Mouse (Mus musculus): ENCODE measurements around the gene Rpgr.

DNA sequence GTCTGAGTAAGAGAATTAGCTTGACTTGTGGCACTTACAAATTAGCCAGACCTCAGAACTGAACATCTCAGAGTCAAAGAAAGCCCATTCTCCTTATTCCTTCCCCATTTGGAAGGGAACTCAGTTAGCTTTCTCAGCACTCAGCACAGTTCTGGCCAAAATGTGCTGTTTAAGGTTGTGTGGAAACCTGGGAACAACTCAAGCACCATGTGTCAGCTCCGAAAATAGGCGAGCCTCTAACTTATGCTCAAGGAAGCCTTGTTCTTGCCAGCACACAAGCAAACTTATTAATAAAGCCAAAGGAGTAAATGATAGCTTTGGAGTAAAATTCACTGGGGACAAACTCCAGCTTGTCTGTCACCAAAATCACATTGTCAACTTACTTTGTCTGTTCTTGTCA is 153.4 kb downstream of the Rpgr start:
- TF ChIP-seq CTCF (IDR thresholded peaks at IDR 0.05; ENCODE audit: low read depth, low read length) = no peak
- TF ChIP-seq POLR2A (IDR thresholded peaks at IDR 0.05; ENCODE audit: borderline replicate concordance, low read depth, low read length) = no peak

All from bone marrow macrophage, adult 2 months (primary cell).